Mouse (Mus musculus) midbrain, embryonic 15.5 days (tissue): ENCODE measurements around the gene Ehf. TPM values are rescaled to one million over a fixed set of nuclear protein-coding genes. Genes with fewer than 3 reads are reported as not detected.

Experiments
- ATAC-seq: fragments of 200-750 bp; cut with Nextera tagmentation; replicated peaks from 2 replicates; pipeline ENCODE4 v1.8.0; 2017; ENCODE audit warnings: moderate TSS enrichment
- H3K27ac ChIP-seq: fragments of 300-500 bp; sonication (generic); 2 replicates; pipeline ENCODE4 v1.5.1; 2015; ENCODE audit warnings: mild to moderate bottlenecking, inconsistent platforms
- H3K27me3 ChIP-seq: fragments of 300-500 bp; sonication (generic); replicated peaks from 2 replicates; pipeline ENCODE4 v1.6.1; 2015; ENCODE audit warnings: inconsistent platforms
- H3K36me3 ChIP-seq: fragments of 300-500 bp; sonication (generic); replicated peaks from 2 replicates; pipeline ENCODE4 v1.6.1; 2015; ENCODE audit warnings: inconsistent platforms
- H3K4me1 ChIP-seq: fragments of 300-500 bp; sonication (generic); 2 replicates; pipeline ENCODE4 v1.6.1; 2015; ENCODE audit warnings: inconsistent platforms
- H3K4me2 ChIP-seq: fragments of 300-500 bp; sonication (generic); 2 replicates; pipeline ENCODE4 v1.6.1; 2015; ENCODE audit warnings: inconsistent platforms, mild to moderate bottlenecking, moderate library complexity
- H3K4me3 ChIP-seq: fragments of 300-500 bp; sonication (generic); 2 replicates; pipeline ENCODE4 v1.5.1; 2015; ENCODE audit warnings: mild to moderate bottlenecking, inconsistent platforms
- H3K9ac ChIP-seq: fragments of 300-500 bp; sonication (generic); 2 replicates; pipeline ENCODE4 v1.6.1; 2015; ENCODE audit warnings: mild to moderate bottlenecking, inconsistent platforms
- H3K9me3 ChIP-seq: fragments of 300-500 bp; sonication (generic); 2 replicates; pipeline ENCODE4 v1.6.1; 2016; ENCODE audit warnings: inconsistent platforms
- WGBS: fragments of 180-500 bp; shearing (Covaris S2); methylation state at CpG from one replicate; pipeline ENCODE4 v1.1.7; 2015; ENCODE audit warnings: mixed read lengths; 5-methylcytosine and 5-hydroxymethylcytosine counted together
- polyA plus RNA-seq: library from polyadenylated mRNA; unstranded; fragments of >200 nt; fragmentation: Nextera tagmentation; extraction: Ambion mirVana; gene quantifications from 2 replicates; pipeline ENCODE4 v1.2.1, GENCODE M21; 2015

Gene Ehf
- polyA plus RNA-seq, 1 experiment from 2014 or later, result 0.18 TPM

- Histone ChIP-seq H3K4me3 (no peak overlapping the region), H3K36me3 (no peaks in the 10 kb centered on the region), H3K4me2 (no peak overlapping the region), H3K4me1 (no peaks in the 10 kb centered on the region), H3K27ac (no peak overlapping the region), H3K9ac (no peak overlapping the region), H3K27me3 (no peaks in the 10 kb centered on the region), H3K9me3 (no peaks in the 10 kb centered on the region)
- ATAC-seq, result no peak
- WGBS, result 87% methylated on average over 8 of the region's 8 CpGs
These were observed 31.6 kb downstream of the Ehf start for GRCm38 (mm10) chr2:103271481-103271880.

DNA sequence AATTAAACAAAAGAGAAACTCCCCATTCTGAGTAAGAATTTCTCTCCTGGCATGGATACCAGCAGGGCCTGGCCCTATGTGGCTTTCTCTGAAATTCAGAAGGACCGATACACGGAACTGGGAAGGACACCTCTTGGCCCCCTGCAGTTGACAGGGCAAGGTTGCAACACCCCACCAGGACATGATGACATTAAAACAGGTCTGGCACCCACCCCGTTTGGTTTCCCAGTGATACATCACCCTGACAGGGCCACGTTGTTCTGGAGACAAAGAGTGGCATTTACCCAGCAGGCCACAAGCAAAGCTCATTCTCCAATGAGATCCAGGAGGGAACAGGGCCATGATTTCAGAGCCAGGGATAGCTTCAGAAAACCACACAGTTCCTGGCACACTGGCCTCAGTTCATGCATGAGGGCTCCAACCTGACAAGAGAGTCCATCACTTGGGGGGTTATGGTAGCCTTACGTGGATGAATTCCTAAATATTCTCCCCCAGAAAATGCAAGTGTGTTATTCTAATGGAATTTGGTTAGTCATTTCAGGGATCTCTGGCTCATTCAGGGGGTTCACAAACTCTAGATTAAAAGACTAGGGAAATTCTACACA, 32.4 kb downstream of the Ehf start:
- Histone ChIP-seq H3K4me1 (no peaks in the 10 kb centered on the region), H3K36me3 (no peaks in the 10 kb centered on the region), H3K27me3 (no peaks in the 10 kb centered on the region), H3K9ac (no peak overlapping the region), H3K27ac (no peak overlapping the region), H3K4me3 (no peak overlapping the region), H3K9me3 (no peaks in the 10 kb centered on the region), H3K4me2 (no peak overlapping the region)
- ATAC-seq, result no peak
- WGBS, result 90% methylated on average over 5 of the region's 5 CpGs

- WGBS, result 92% methylated on average over 4 of the region's 4 CpGs
These were observed 64.0 kb downstream of the Ehf start for GRCm38 (mm10) chr2:103239086-103239485.

DNA sequence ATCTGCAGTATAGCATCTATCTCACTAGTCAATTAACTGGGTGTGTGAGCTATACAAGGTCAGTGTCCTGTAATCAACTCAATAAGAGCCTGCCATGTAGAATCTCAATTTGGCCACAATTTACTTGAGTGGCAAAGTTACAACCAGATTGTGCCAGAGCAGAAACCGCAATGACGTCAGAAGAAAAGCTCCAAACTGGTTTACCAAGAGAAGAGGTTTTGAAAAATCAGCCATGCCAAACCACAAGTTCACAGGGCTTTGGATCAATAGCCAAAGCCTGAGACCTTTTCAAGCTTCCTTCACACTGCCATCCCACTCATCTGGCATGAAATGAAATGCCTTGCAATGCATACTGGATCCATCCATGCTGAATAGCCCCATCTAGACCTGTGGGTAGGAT, 76.3 kb downstream of the Ehf start:
- Histone ChIP-seq H3K4me1 (no peaks in the 10 kb centered on the region), H3K4me3 (no peak overlapping the region), H3K9me3 (no peaks in the 10 kb centered on the region), H3K27me3 (no peaks in the 10 kb centered on the region), H3K9ac (no peak overlapping the region), H3K4me2 (no peak overlapping the region), H3K27ac (no peak overlapping the region), H3K36me3 (no peaks in the 10 kb centered on the region)
- WGBS, result 92% methylated on average over 2 of the region's 2 CpGs
- ATAC-seq, result no peak

More at GRCm38 (mm10) chr2:103239086-103239485, 64.0 kb downstream of the Ehf start:
- Histone ChIP-seq H3K27me3 (no peaks in the 10 kb centered on the region), H3K4me3 (no peak overlapping the region), H3K4me2 (no peak overlapping the region), H3K9me3 (no peaks in the 10 kb centered on the region), H3K9ac (no peak overlapping the region), H3K36me3 (no peaks in the 10 kb centered on the region), H3K4me1 (no peaks in the 10 kb centered on the region), H3K27ac (no peak overlapping the region)
- no peak for ATAC-seq

DNA sequence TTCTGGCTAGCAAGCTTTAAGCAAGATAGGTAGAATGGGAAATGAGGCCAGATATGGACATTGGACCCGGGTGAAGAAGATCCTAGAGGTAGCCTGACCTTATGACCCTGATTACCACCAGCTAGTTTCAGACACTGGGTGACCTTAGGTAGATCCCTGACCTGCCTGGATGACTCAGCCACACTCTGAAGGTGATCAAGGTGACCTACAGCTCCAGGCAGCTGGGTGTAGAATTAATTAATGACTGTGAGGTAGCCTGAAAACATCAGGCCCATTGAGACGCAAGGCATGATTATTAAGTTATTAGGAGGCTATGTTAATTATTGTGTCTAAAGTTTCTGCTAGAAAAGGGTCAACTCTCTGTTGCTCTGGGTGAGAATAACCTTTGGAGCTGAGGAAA, 82.2 kb downstream of the Ehf start:
- Histone ChIP-seq H3K27me3 (no peaks in the 10 kb centered on the region), H3K4me1 (no peaks in the 10 kb centered on the region), H3K27ac (no peak overlapping the region), H3K4me3 (no peak overlapping the region), H3K4me2 (no peak overlapping the region), H3K9me3 (no peaks in the 10 kb centered on the region), H3K36me3 (no peaks in the 10 kb centered on the region), H3K9ac (no peak overlapping the region)
- 93% methylated on average over 2 of the region's 2 CpGs for WGBS
- no peak for ATAC-seq

- no peaks in the 10 kb centered on the region for H3K4me1 ChIP-seq
- no peaks in the 10 kb centered on the region for H3K27me3 ChIP-seq
- WGBS, result 91% methylated on average over 4 of the region's 4 CpGs
- no peaks in the 10 kb centered on the region for H3K36me3 ChIP-seq
- H3K4me3 ChIP-seq, result no peak overlapping the region
- ATAC-seq, result no peak
- H3K27ac ChIP-seq, result no peak overlapping the region
- H3K4me2 ChIP-seq, result no peak overlapping the region
- H3K9me3 ChIP-seq, result no peaks in the 10 kb centered on the region
- no peak overlapping the region for H3K9ac ChIP-seq
These were observed 84.8 kb downstream of the Ehf start for GRCm38 (mm10) chr2:103218323-103218722.

DNA sequence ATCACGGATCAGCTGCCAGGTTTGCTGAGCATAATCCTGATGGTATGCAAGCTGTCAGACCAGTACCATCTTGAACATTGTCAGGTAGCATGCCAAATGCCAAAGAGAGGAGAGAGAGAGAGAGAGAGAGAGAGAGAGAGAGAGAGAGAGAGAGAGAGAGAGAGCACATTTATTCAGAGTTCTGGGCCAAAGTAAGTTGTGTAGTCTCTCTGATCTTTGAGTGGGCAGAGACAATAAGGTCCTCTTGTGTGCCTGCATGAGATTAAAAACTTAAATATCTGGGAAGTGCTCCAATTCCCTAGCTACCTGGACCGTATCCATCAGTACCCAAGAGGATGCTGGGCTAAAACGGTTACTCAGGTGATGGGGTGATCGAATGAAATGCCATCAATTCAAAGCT, 87.3 kb downstream of the Ehf start:
- Histone ChIP-seq H3K4me2 (no peak overlapping the region), H3K4me1 (no peaks in the 10 kb centered on the region), H3K27ac (no peak overlapping the region), H3K36me3 (no peaks in the 10 kb centered on the region), H3K9me3 (no peaks in the 10 kb centered on the region), H3K9ac (no peak overlapping the region), H3K4me3 (no peak overlapping the region), H3K27me3 (no peaks in the 10 kb centered on the region)
- ATAC-seq, result no peak
- 85% methylated on average over 4 of the region's 4 CpGs for WGBS

- 40% methylated on average over 8 of the region's 8 CpGs for WGBS
- Histone ChIP-seq H3K27ac (no peak overlapping the region), H3K27me3 (no peaks in the 10 kb centered on the region), H3K4me2 (no peak overlapping the region), H3K4me1 (no peaks in the 10 kb centered on the region), H3K36me3 (no peaks in the 10 kb centered on the region), H3K9me3 (no peaks in the 10 kb centered on the region), H3K4me3 (no peak overlapping the region), H3K9ac (no peak overlapping the region)
- ATAC-seq, result no peak
These were observed 88.2 kb downstream of the Ehf start for GRCm38 (mm10) chr2:103214861-103215260.

DNA sequence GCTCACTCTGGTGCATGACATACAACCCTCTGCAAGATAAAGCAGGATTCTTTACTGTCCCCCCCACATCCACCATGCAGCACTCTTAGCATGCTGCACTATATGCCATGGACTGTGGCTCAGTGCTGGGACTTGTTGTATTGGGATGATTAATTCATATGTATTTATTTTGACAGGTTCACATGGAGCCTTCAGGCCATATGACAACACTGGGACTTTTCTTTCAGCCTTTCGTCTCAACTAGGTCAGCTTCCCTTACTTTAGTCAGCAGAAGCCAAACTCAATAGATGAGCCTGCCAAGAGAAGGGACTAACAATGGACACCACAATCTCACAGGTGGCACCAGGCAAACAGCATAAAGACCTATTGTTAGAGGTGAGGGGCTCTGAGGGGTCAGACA, 89.5 kb downstream of the Ehf start:
- H3K9ac ChIP-seq, result no peak overlapping the region
- no peaks in the 10 kb centered on the region for H3K27me3 ChIP-seq
- WGBS, result 63% methylated on average over 1 of the region's 1 CpGs
- H3K36me3 ChIP-seq, result no peaks in the 10 kb centered on the region
- no peak overlapping the region for H3K4me2 ChIP-seq
- no peak overlapping the region for H3K4me3 ChIP-seq
- no peaks in the 10 kb centered on the region for H3K9me3 ChIP-seq
- no peak for ATAC-seq
- H3K4me1 ChIP-seq, result no peaks in the 10 kb centered on the region
- H3K27ac ChIP-seq, result no peak overlapping the region

Other genes with a start within 250 kb of the Ehf start
- gene Pdhx, start 229.8 kb downstream of the Ehf start, polyA plus RNA-seq, result 63.8 and 66.2 TPM in 2 replicates
- 46.2 and 47.7 TPM in 2 replicates for gene Apip, start 229.6 kb downstream of the Ehf start, polyA plus RNA-seq
- not detected in 2 replicates for gene Elf5, start 108.4 kb upstream of the Ehf start, polyA plus RNA-seq
- 83.4 and 86.2 TPM in 2 replicates for gene Cat, start 181.9 kb upstream of the Ehf start, polyA plus RNA-seq